Mouse (Mus musculus) WW6 (cell line): ENCODE measurements at regions not wholly inside any gene's neighbourhood (a gene's known extent, or its start where the extent isn't known, plus 50 kb on each side); places are given as distances from the start of the nearest gene placed in this dataset.

Source experiments
- DNase-seq: peaks from one replicate; pipeline ENCODE4 v3.0.0-alpha.2; 2013; ENCODE audit warnings: low read depth, low spot score

DNA sequence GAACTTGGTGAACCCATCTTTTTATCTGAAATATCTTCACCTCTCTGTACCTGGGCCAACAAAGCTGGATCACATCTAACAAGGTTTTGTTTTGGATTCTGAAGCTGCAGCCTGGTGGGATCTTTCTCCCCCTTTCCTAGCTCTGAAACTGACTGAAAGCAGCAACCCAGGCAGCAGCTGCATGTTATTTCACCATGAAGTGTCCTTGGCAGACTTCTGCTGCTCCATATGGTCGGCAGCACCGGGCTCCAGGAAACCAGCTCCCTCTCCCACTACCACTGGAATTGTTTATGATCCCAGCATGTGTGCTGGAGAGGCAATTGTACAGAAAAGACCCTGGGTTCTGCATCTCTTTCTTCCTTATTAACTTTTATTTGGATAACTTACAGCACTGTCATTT, 145.0 kb downstream of the Spata18 start:
- DNase-seq: no peak

DNA sequence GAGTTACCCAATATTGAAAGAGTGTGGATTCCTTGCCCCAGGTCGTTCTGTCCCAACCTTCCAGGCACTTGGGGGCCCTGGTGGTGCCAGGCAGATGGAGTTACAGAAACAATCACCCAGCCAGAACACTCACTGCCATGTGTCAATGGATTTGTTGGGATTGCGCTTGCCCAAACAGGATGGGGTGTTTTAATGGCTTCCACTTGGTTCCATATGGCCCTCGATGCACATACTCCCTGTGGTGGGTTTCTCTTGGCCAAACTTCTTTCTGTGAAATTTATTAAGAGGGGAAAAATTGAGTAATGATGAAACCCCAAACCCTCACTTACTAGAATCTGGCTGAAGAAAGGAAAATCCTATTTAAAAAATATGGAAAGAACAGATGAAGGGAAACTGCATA, 146.8 kb downstream of the Spata18 start:
- DNase-seq: no peak

DNA sequence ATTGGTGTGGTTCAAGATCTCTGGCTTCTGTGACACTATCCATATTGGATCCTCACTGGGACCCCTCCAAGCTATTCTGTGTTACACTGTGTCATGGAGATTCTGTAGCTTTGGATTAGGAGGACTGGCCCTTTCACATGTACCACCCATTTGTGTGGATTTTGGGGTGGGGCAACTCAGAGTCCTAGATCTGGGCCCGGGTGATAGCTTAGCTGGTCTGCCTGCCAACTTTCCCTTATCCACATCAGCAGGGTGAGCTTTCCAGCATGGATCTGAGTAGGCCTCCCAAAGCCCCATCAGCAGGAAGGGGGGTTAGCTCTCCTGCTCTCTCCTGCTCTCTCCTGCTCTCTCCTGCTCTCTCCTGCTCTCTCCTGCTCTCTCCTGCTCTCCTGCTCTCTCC, 152.3 kb downstream of the Spata18 start:
- no peak for DNase-seq

DNA sequence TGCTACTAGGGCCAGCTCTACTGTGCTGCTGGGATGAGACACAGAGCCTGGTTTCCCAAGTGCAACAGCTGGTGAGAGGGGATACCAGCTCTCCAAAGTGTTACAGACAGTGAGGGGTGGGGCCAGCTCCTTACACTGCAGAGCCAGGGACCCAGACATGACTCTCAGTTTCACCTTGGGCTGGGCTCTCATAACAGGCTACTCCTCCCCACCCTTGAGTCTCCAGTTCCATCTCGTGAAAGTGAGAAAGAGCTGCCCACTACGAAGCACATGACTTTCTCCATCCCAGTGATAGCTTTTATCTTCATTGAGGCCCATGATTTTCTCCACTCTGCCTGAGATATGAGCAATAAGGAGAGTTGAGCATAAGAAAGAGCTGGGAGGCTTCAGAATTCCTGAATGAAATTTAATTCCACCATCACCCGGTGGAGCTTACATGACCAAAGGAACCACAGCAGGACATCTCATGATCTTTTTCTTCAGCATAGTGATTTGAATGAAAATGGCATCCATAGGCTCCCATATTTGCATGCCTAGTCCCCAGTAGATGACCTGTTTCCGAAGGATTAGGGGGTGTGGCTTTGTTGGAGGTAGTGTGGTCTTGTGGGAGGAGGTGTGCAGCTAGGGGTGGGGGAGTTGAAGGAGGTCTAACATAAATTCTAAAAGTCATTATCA, 153.5 kb downstream of the Spata18 start:
- DNase-seq: no peak

DNA sequence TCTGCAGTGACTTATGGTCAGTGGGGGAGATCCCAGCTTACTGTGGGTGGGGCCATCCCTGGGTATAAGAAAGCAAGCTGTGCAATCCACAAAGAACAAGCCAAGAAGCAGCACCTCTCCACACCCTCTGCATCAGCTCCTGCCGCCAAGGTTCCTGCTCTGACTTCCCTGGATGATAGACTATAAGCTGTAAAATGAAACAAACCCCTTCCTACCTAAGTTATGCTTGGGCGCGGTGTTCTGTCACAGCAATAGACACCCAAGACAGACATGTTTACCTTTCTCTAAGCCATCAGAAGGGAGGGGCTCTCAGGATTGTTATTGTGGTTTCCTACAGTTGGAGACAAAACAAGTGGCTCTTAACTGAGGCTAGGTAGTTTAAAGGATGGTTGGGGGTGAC, 159.5 kb downstream of the Spata18 start:
- DNase-seq: no peak

DNA sequence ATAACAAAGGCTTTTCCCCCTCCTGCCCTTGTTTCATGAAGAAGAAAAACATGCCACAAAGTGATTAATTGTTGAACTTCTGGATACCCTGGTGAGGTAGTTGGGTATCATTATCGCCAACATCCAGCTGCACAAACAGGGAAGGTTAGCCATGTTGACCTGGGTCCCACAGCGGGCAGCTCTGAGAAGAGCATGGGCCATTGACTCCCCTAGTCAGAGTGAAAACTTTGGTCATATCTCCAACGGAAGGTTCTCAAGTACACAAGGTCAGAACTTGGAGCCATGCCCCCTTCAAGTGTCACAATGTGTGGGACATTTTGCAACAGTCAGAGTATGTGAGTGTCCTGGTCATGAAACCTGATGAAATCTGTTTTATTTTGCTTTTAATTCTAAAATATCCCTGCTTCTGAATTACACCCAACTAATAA, 159.9 kb downstream of the Spata18 start:
- no peak for DNase-seq

DNA sequence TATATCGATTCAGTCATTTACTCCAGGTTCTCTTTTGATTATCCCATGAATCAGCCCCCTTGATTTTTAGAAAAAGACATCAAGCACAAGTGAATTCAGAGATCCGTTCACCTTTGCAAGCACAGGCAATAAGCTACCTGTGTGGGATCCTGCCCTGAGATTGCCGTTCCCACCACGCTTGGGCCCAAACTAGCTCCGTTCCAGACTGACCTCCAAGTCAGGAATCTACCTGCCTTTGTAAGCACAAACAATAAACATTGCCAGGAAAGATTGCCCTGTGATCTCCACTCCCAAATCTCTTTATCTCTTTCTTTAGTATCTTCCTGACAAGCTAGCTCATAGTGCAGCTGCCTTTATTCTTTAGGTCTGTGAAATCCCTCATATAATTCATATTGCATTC, 164.6 kb downstream of the Spata18 start:
- no peak for DNase-seq

DNA sequence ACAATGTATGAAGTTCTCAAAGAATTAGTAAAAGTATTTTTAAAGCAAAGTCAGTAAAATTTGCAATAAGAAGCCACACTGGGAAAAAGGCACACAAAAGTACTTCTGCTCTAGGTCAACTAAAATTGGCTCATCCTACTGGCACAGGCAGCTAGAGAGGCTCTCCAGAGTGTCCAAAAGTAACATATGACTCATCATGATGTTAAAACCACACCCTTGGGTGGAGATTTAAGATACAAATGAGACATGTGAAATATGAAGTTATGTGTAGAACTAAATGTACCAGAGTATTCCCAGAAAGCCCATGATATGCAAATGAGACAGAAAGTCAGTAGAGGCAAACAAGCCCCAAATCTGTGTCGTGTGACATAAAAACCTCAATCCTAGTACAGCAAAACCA, 166.0 kb downstream of the Spata18 start:
- DNase-seq: no peak

DNA sequence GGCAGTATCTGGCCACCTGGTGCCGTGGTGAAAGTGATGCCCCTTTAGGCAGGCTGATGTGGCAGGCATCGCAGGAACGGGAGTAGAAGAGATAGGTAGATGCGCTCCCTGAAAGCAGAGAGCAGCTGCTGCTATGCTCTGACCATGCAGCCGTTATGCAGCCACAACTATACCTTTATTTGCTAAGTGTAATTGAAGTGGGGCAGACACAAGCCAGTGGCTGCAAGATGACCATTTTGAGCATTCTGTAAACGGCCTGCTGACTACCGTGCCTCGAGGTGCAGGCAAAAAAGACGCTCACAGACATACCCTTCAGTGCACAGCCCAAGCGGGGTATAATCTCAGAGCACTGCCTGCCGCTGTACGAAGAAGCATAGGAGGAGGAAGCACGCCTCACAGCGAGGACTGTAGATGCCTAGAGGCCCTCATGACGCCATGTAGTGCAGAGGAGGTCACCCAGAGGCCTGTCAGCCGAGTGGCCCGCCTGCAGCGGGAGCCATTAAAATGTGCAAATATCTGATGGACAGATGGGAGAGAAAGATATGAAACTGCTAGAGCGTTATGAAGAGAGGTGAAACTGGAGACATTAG, 170.9 kb downstream of the Spata18 start:
- DNase-seq: no peak

DNA sequence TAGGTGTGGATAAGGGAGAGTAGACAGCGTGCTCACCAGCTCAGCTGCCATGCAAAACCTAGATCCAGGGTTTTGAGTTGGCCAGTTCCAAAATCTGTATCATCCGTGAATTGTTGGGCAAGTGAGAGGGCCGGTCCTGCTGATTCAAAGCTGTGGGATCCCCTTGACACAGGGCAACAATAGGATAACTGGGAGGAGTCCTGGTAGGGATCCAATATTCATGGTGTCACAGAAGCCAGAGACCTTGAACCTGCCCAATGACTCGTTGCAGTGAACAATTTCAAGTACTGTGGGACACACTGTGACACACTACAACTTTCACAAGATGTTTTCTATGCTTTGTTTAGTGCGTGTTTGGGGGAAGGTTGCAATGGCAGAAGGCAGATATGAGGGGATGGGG, 172.2 kb downstream of the Spata18 start:
- DNase-seq: no peak

DNA sequence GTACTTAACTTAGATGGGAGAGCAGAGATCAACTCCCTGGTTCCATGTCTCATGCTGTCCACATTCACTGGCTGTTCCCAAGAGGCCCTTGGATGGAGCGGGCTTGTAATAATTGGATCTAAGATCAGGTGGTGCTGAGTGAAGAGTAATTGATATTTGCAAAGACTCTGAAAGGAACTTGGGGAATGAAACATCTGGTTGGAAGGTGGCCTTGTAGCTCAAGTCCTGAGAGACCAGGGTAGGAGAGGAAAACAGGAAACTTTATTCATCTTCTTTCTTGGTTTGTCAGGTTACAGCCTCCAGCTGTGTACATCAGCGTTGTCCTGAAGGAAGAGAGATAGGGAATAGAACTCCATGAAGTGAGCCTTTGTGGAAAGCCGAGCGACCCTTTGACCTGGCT, 175.8 kb downstream of the Spata18 start:
- DNase-seq: no peak

DNA sequence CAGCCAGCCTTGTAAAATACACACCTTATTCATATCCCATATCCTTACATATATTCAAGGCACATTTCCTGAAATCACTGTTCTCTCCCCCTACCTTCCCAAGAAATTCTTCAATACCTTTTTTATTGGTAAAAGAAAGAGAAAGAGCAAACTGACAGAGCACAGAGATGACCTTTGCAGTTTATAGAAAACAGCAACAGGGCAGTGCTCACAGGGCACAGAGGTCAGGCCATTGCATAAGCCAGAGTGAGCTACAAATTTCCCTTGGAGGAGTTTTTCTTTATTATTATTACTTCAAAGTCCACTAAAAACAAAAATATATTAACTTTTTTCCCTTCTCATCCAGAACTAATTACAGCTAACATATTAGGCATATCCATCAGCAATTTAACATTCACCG, 182.5 kb downstream of the Spata18 start:
- no peak for DNase-seq

DNA sequence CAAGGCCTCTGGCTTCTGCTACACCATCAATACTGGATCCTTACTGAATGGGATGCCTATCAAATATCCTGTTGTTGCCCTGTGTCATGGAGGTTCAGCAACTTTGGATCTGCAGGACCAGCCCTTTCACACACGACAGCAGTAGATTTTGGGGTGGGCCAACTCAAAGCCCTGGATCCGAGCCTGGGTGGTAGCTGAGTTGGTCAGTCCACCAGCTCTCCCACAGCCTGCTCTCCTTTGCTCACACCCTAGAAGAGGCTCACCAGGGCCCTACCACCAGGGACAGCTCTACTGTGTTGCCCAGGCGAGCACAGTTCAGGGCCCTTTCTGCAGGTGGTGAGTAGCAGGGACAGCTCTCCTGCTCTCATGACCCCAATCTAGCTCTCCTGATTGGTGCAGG, 192.6 kb downstream of the Spata18 start:
- DNase-seq: no peak

DNA sequence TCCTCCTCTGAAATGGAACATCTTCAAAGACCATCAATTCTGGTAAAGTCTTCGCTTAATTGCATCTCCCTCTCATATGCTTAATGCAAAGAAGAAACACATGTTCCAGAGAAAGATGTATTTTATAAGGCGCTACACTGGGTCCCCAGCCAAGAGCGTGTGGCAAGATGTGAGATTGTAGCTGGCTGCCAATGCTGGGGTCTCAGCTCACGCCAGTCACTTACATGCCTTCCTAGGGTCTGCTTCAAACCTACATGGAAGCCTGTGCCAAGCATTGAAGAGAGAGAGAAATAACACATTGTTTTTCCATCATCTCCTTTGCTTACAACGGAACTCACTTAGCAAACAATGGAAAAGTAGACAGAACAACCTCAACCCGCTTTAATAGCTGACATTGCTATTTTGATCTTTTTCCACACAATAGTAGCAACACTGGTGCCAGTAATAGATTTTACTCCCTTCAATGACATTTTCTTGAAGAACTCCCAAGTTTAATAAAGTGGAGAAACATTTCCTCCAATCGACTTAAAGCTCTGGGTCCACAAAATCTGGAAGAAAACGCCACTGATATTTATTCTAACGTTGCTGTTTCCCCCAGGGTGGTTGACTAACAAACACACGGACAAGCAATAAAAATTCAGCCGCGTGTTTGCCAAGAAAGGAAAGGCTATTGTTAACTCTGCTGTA, 195.1 kb downstream of the Spata18 start:
- DNase-seq: no peak

DNA sequence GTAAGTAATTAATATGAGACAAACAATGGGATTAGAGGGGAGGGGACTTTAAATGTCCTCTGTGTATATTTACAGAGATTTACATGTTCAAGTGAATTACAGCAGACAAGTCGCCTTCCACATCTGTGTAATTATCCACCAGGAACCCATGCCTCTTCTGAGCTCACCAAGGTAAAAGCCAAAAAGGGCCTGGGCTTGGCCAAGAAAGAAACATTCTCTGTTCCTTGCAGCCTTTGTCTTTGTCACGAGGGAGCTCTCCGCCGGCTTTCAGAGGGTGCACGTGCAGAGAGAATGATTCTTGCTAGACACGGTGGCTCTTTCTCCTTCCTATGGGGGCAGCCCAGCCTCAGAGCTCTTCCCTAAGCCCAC, 195.6 kb downstream of the Spata18 start:
- DNase-seq: no peak

DNA sequence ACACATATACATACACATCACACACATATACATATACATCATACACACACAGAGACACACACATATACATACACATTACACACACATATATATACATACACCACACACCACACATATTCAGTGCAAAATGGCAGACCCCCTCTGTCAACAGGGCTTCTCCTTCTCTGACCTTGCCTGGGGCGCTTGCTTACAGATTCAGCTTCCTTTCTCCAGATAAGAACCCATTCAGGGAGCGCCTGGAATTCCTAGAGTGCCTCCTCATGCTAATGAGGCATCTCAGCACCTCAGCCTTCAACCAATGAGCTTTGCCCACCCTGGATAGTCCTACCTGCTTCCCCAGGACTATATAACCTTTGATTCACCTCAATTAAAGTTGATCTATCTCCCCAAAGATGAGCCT, 200.3 kb downstream of the Spata18 start:
- no peak for DNase-seq

DNA sequence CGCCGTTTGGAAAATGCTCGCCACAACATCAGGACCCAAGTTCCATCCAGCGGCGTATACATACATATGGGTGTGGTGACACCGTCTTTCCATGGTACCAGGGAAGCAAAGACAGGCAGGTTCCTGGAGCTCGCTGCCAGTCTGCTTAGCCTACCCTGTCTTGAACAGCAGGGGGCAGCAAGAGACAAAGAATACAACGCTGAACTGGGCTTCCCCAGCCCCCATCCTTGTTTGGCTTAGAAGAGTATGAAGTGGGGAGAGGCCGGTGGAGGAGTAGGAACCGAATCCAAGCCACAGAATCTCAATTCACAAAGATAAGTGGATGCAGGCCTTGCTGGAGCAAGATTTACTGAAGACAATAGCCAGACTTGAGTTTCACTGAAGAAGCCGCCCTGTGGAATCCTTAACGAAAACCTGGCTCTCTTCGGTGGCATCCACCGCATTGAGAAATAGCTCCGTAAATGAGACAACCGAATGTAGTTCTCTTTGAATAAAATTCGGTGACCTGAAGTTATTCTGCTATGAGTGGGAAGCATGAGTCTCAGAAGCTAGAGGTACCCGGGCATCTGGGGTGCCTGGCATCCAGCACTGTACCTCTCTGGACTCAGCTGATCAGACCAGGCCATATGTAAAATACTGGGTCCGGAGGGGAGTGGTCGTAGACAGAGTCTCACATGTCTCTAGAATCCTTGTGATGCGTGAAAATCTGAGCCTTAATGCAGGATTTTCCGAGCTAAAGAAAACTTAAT, 203.0 kb downstream of the Spata18 start:
- peak; percentile 62 for DNase-seq

DNA sequence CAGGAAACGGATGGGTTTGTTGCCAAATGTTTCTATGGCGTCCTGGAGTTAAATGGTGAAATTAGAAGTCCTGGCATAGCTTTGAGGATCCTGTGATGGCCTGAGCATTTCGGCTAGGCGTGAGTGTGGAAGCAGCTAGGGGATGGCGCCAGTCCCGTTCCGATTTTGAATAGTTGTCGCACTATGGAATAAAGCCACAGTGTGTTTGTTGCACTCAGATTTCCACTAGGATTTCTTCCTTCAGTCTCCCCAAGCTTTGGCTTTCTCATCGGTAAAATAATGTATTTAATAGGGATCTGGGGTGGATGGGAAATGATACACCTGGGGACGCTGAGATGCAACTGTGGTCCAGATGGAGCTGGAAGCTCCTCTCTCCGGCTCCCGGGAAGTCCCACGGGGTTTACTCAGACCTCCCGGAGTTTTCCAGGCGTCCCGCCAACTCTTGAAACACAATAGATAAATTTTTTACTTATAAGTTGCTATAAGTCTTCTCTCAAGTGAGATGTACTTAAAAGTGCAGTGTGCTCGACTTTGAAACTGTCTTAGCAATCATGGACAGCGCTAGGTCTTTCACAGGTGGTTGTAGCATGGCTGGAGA, 203.7 kb downstream of the Spata18 start:
- no peak for DNase-seq

DNA sequence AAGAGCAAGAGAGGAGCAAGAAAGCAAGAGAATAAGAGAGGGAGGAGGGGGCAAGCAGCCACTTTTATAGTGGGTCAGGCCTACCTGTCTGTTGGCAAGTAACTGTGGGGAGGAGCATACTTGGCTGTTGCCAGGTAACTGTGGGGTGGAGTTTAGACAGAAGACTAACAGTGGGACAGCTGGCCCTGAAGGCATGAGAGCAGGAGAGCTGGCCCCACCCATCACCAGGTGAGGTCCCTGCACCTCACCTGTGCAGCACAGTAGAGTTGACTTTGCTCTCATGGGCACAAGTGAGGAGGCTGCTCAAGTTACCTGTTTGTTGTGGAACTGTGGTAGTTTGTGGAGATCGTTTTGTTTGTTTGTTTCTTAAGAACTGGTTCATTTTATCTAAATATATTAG, 208.1 kb downstream of the Spata18 start:
- no peak for DNase-seq

DNA sequence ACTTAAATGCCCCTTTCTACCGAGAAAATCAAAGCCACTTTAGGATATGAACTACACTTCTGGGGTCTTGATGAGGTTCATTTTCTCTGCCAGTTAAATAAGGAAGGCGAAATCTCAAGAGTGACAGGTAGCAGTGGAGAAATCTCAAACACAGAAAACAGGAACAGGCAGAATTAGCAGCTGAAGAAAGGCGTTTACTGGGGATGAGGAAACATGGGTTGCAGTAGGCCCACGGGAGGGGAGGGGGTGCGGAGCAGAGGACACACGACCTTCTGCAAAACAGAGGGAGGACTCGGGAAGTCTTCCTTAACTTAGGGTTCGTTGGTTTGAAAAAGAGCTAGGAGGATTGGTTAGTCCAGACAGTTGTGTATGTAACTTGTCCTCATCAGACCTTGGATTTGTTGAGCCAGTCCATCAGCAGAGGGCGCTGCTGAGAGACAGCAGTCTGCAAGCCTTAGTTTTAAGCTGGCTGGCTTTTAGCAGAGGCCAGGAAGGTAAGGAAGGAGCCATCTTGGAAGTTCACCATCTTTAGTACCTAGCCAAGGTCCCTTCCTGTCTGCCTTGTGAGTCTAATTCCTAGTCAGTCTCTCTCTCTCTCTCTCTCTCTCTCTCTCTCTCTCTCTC, 204.0 kb downstream of the Usp46 start:
- peak; percentile 65 for DNase-seq

DNA sequence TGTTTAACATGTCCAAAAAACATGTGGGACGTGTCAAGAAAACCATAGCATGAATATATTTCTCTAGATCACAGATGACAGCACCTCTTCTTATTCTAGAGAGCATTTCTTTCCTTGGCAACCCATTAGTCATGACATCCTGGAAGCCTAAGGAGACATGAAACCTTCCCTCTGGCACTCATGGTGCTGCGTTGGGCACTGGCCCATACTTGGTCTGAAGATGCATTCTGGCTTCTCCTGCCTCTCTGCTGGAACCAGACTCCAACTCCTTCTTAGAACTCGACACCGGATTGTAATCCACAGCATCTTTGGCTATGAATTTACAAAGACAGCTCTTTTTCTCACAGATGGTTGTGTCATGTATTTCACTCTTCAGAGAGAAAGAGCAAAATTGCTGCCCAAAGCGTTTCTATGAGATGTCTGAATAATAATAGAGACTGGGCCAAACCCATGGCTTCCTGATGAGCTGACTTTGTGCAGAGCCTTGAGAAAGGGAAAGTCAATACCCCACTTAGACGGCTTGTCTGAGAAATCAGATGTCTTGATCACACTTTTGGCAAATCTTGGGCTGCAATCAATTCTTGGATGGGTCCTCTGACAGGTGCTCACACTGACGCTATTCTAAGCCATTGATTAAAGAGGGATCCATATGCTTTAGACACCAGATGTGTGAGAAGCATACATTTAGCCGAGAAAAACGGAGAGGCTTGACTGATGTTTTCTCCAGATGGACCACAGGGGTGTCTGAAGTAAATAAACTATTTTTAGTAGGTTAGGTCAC, 195.4 kb downstream of the Usp46 start:
- DNase-seq: no peak
